Mouse (Mus musculus): ENCODE measurements around the gene 4930402F06Rik. TPM values are rescaled to one million over a fixed set of nuclear protein-coding genes. Genes with fewer than 3 reads are reported as not detected.
A peak's percentile ranks its signal among the peaks of the same experiment; 100 is the strongest.

Gene 4930402F06Rik
- total RNA-seq, 2 experiments from 2014 or later = not detected

GRCm38 (mm10) chr2:35417231-35417630 lies 20.3 kb upstream of the 4930402F06Rik start:
- DNase-seq (ENCODE audit: low spot score in 2 of 2) = no peak

- no peak for DNase-seq (ENCODE audit: low spot score in 2 of 2)
Observed at GRCm38 (mm10) chr2:35416473-35416872, 19.5 kb upstream of the 4930402F06Rik start.

- no peak for DNase-seq (ENCODE audit: low spot score in 2 of 2)
Observed at GRCm38 (mm10) chr2:35412810-35413209, 15.8 kb upstream of the 4930402F06Rik start.

DNA sequence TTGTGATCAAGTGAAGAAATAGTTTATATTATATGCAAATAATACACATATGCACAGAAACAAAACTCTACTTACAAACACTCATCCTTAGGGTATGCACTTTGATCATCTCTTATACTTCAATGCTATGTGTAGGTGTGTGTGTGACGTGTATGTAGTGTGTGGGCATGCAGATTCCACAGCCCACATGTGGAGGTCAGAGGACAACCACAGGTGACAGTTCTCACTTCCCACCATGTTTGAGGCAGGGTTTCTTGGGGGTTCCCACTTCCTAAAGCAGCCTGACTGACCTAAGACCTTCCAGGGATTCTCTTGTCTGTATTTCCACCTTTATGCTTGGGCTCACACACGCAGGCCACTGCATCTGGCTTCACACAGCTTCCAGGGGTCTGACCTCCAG lies 15.3 kb upstream of the 4930402F06Rik start:
- no peak for DNase-seq (ENCODE audit: low spot score in 2 of 2)

GRCm38 (mm10) chr2:35411640-35412190 lies 14.7 kb upstream of the 4930402F06Rik start:
- no peak for DNase-seq (ENCODE audit: low spot score in 2 of 2)

GRCm38 (mm10) chr2:35409466-35409865 lies 12.5 kb upstream of the 4930402F06Rik start:
- DNase-seq (ENCODE audit: low spot score in 2 of 2) = no peak

DNA sequence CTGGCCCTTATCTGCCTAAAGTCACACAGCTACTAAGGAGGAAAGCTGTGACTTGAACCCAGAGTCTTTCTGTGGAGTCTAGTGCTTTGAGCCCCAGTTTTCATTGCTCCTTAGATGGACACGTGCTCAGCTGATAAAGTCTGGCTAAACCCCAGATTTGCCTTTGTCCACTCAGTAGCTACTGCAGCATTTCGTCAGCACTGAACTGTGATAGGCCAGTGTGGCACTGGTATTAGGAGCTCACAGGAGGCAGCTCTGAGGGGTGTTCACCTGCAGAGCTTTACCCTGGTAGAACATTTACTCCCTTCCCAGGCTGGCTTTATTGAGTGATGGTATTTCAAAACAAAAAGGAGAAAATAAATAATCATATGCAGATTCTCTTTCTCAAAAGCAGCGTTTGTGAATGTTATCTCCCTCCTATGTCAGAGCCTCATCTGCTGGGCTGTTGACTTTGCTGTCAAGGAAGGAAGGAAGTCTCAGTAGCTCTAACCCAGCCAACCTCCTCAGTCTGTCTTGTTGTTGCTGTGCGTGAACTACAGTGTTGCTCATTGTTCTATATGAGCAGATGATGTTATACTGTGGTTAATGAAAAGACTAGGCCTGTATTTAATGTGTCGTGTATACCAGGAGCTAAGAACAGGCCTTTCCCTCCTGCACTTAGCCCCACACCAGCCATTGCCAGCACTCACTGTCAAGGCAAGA lies 11.6 kb upstream of the 4930402F06Rik start:
- DNase-seq (ENCODE audit: low spot score in 2 of 2) = no peak

GRCm38 (mm10) chr2:35407878-35408277 lies 10.9 kb upstream of the 4930402F06Rik start:
- no peak for DNase-seq (ENCODE audit: low spot score in 2 of 2)

DNA sequence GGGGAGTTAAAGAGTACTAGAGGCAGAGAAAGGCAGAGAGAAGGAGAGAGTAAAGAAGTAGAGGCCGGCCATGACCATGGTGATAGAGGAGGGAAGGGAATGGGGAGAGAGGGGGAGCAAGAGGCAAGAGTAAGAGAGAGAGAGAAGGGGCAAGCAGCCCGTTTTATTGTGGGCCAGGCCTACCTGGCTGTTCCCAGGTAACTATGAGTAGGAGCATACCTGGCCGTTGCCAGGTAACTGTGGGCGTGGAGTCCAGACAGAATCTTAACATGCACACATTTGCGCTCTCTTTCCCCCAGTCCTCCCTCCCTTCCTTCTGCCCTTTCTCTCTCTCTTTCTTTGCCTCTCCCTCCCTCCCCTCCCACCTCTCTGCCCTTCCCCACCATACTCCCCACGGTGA lies 10.3 kb upstream of the 4930402F06Rik start:
- DNase-seq (ENCODE audit: low spot score in 2 of 2) = no peak

DNA sequence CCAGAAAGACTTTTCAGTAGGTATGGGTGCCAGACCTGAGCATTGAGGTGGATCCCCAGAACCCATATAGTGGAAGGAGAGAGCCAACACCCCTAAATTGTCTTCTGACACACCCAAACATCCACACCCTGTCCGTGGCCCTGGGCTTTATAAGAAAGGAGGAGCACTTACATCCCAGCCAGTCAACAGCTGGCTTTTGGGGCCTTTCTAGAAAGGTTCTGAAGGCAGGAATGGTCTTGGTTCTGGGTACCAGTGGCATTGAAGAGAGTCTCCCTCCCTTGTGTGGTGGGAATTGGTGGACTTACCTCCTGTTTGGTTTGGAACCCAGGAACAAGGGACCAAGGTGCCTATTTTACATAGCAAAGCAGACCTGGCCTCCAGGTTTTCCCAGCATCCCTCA lies 9.6 kb upstream of the 4930402F06Rik start:
- peak in 1 of 2 experiments; percentile 5 for DNase-seq (ENCODE audit: low spot score in 2 of 2)

DNA sequence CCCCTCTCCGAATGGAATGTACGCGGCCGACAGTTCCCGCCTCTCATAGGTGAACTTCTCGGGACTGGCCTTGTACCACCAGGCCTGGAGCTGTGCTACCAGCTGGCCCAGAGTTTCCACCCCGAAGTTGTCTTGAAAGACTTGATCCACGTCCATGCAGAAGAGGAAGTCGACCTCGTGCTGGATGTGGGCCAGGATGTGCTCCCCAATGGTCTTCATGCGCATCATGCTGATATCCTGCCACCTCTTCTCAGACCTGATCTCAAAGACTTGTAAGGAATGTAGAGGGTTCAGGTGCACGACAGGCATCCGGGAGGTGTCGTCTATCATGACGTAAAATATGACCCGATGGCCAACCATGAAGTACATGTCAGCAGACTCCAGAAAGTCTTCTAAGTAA lies 5.4 kb upstream of the 4930402F06Rik start:
- peak in 1 of 2 experiments; percentile 14 for DNase-seq (ENCODE audit: low spot score in 2 of 2)

- no peak for DNase-seq (ENCODE audit: low spot score in 2 of 2)
Observed at GRCm38 (mm10) chr2:35400739-35401138, 3.8 kb upstream of the 4930402F06Rik start.

DNA sequence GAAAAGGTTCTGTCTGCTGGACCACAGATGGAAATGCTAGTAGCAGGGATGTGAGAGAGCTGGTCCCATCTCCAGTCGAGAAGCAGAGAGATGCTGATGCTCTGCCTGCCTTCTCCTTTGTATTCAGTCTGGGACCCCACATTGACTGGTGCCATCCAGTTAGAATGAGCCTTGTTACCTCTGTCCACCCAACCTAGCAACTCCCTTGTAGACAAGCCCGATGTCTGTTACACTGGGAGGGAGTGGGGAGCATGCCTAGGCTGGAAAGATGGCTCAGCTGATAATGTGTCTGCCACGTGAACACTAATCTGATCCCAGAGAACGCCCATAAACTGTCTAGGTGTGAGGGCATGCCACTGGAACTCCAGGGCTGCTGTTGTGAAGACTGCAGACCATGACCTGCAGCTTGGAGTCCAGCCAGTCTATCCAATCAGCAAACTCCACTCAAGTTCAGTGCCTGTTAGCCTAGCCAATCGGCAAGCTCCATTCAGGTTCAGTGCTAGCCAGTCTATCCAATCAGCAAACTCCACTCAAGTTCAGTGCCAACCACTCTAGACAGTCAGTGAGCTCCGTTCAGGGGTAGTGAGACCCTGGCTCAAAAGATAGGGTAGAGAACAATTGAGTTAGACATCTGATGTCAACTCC lies 1.3 kb upstream of the 4930402F06Rik start:
- DNase-seq (ENCODE audit: low spot score in 2 of 2) = no peak

GRCm38 (mm10) chr2:35397590-35398173 lies 707 bp upstream of the 4930402F06Rik start:
- peak; percentile 61 to 65 for DNase-seq (ENCODE audit: low spot score in 2 of 2)

- DNase-seq (ENCODE audit: low spot score in 2 of 2) = no peak
Observed at GRCm38 (mm10) chr2:35385441-35385871, 11.5 kb downstream of the 4930402F06Rik start.

- no peak for DNase-seq (ENCODE audit: low spot score in 2 of 2)
Observed at GRCm38 (mm10) chr2:35379306-35379705, 17.7 kb downstream of the 4930402F06Rik start.

- no peak for DNase-seq (ENCODE audit: low spot score in 2 of 2)
Observed at GRCm38 (mm10) chr2:35377600-35377999, 19.4 kb downstream of the 4930402F06Rik start.

DNA sequence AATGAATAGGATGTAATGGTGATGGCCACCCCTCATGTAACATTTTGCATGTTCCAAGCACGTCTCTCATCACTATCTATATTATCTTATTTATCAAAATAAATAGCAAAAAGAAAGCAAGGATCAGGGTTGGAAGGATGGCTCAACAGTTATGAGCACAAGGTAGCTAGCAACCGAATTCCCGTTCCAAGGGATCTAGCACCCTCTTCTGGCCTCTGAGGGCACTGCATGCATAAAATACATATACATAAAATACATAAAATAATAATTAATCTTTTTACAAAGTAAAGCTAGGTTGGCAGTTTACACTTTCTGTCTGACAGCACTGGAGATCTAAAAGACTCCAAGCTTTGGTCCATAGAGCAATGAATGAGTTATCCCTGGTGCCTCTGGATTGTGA lies 24.0 kb downstream of the 4930402F06Rik start:
- DNase-seq (ENCODE audit: low spot score in 2 of 2) = no peak

GRCm38 (mm10) chr2:35370686-35371085 lies 26.3 kb downstream of the 4930402F06Rik start:
- no peak for DNase-seq (ENCODE audit: low spot score in 2 of 2)

DNA sequence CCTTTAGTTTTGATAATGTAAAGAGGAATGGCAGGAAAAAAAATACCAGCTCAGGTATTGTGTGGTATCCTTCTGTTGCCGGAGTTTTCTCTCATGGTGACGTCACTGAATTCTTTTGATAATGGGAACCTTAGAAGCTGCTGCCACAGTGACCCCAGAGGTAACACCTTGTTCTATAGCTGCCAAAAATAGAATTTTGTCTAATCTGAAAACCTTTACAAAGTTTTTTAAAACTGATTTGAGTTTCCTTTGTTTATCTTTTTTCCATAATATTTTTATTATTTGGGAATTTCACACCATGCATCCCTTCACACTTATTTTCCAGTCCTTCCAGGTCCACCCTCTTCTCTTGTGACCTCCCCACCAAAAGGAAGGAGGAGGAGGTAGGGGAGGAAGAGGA lies 29.3 kb downstream of the 4930402F06Rik start, which contains the start of gene 4930568D16Rik:
4930568D16Rik (minus strand) TSS at position 101 of the 400 bp plus-strand sequence.
- DNase-seq (ENCODE audit: low spot score in 2 of 2) = no peak

GRCm38 (mm10) chr2:35349184-35349583 lies 47.8 kb downstream of the 4930402F06Rik start:
- no peak for DNase-seq (ENCODE audit: low spot score in 2 of 2)

- no peak for DNase-seq (ENCODE audit: low spot score in 2 of 2)
Observed at GRCm38 (mm10) chr2:35345984-35346383, 51.0 kb downstream of the 4930402F06Rik start.
